Mouse (Mus musculus) intestine, embryonic 14.5 days (tissue): Measurements from ENCODE around the gene Rpl23a. TPM values are rescaled to one million over a fixed set of nuclear protein-coding genes. Genes with fewer than 3 reads are reported as not detected.

Experiments used
- ATAC-seq: fragments of 200-750 bp; cut with Nextera tagmentation; replicated peaks from 2 replicates; pipeline ENCODE4 v1.8.0; 2017; ENCODE audit warnings: low read depth, moderate number of reproducible peaks, moderate TSS enrichment, moderate library complexity; ENCODE audit not compliant: low FRiP score, low TSS enrichment
- DNase-seq: peaks from one replicate; pipeline ENCODE4 v3.0.0-alpha.2; 2018; ENCODE audit warnings: low spot score
- H3K27ac ChIP-seq: fragments of 300-500 bp; sonication (generic); 2 replicates; pipeline ENCODE4 v1.5.1; 2014; ENCODE audit warnings: low read depth, mild to moderate bottlenecking, control low read depth
- H3K27me3 ChIP-seq: fragments of 300-500 bp; sonication (generic); replicated peaks from 2 replicates; pipeline ENCODE4 v1.6.1; 2014; ENCODE audit warnings: low read length, control low read depth; ENCODE audit not compliant: control insufficient read depth, insufficient read depth
- H3K36me3 ChIP-seq: fragments of 300-500 bp; sonication (generic); 2 replicates; pipeline ENCODE4 v1.6.1; 2014; ENCODE audit warnings: low read length, control low read depth; ENCODE audit not compliant: control insufficient read depth, insufficient read depth
- H3K4me1 ChIP-seq: fragments of 300-500 bp; sonication (generic); replicated peaks from 2 replicates; pipeline ENCODE4 v1.6.1; 2014; ENCODE audit warnings: low read length, control low read depth, mixed read lengths; ENCODE audit not compliant: control insufficient read depth, insufficient read depth
- H3K4me2 ChIP-seq: fragments of 300-500 bp; sonication (generic); 2 replicates; pipeline ENCODE4 v1.6.1; 2014; ENCODE audit warnings: low read length
- H3K4me3 ChIP-seq: fragments of 300-500 bp; sonication (generic); 2 replicates; pipeline ENCODE4 v1.5.1; 2014; ENCODE audit warnings: low read depth, low read length, control low read depth, mixed read lengths
- H3K9ac ChIP-seq: fragments of 300-500 bp; sonication (generic); 2 replicates; pipeline ENCODE4 v1.6.1; 2014; ENCODE audit warnings: mild to moderate bottlenecking, low read length
- H3K9me3 ChIP-seq: fragments of 300-500 bp; sonication (generic); 2 replicates; pipeline ENCODE4 v1.6.1; 2016; ENCODE audit warnings: low read length, control low read depth; ENCODE audit not compliant: control insufficient read depth
- WGBS: fragments of 180-500 bp; shearing (Covaris S2); extraction: QIAGEN DNeasy Blood & Tissue Kit; methylation state at CpG from one replicate; pipeline ENCODE4 v1.1.7; 2014; 5-methylcytosine and 5-hydroxymethylcytosine counted together
- polyA plus RNA-seq: library from polyadenylated mRNA; unstranded; fragments of >200 nt; fragmentation: Nextera tagmentation; extraction: Ambion mirVana; gene quantifications from 2 replicates; pipeline ENCODE4 v1.2.1, GENCODE M21; 2014

Gene Rpl23a
- 1,790 and 1,870 TPM in 2 replicates for polyA plus RNA-seq

DNA sequence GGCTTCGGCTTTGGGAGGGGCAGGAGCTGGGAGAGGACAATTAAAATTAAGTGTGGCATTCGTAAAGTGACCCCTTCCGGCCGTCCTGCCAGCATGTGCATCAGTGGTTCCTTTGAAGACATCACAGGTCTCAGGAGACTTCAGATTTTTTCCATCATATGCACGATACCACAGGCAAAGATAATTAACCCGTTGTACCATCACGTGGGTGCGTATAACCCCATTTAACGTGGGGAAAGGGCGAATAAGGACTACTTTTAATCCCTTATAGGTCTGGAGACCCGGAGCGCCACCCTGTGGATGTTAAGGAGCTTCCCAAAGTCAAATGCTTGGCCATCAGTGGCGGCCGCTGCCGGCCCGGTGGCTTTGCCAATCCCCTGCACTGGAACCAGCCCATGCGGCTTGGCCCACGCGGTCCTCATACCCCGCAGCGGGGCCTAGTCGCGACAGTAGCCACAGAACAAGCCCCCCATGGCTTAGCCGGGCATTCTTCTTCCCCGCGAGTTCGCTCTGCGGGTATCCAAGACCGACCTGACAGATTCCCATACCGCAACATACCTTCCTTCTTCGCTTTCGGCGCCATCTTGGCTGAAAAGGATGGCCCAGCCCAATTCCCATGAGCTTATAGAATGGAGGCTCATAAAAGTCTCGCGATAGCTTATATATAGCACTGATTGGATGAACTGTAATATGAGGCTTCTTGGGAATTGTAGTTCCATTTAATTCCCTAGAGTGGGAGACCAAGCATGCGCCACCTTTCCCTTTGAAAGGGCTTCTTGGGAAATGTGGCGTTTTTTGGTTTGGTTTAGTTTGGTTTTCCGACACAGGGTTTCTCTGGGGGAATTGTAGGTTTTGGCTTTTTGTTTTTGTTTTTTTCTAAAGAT is at the start of gene Rpl23a:
Rpl23a (minus strand) TSS at position 624 of the 884 bp plus-strand sequence.
- Histone ChIP-seq H3K27ac (peak within 1 kb of the TSS; percentile 88), H3K36me3 (peaks cover 33% of the 10 kb centered on the region), H3K4me3 (peak within 1 kb of the TSS; percentile 98), H3K4me1 (peaks cover 44% of the 10 kb centered on the region), H3K27me3 (no peaks in the 10 kb centered on the region), H3K9me3 (no peaks in the 10 kb centered on the region), H3K9ac (peak within 1 kb of the TSS; percentile 98), H3K4me2 (peak within 1 kb of the TSS; percentile 86)
- under 1% methylated on average over 38 of the region's 38 CpGs for WGBS
- ATAC-seq (peak; percentile 86), DNase-seq (peak; percentile 92)

- H3K36me3 ChIP-seq: peaks cover 87% of the 10 kb centered on the region
- no peak overlapping the region for H3K4me3 ChIP-seq
- DNase-seq (no peak), ATAC-seq (no peak)
- no peak overlapping the region for H3K4me2 ChIP-seq
- H3K9me3 ChIP-seq: no peaks in the 10 kb centered on the region
- no peak overlapping the region for H3K27ac ChIP-seq
- WGBS: 93% methylated on average over 6 of the region's 6 CpGs
- H3K4me1 ChIP-seq: no peaks in the 10 kb centered on the region
- H3K27me3 ChIP-seq: no peaks in the 10 kb centered on the region
- no peak overlapping the region for H3K9ac ChIP-seq
Observed at GRCm38 (mm10) chr11:78231518-78231917, 48.1 kb upstream of the Rpl23a start.

GRCm38 (mm10) chr11:78223586-78223985 is 40.2 kb upstream of the Rpl23a start:
- DNase-seq (no peak), ATAC-seq (no peak)
- 93% methylated on average over 4 of the region's 4 CpGs for WGBS
- Histone ChIP-seq H3K9ac (no peak overlapping the region), H3K27ac (no peak overlapping the region), H3K36me3 (peaks cover 98% of the 10 kb centered on the region), H3K27me3 (no peaks in the 10 kb centered on the region), H3K4me1 (no peaks in the 10 kb centered on the region), H3K4me3 (no peak overlapping the region), H3K4me2 (no peak overlapping the region), H3K9me3 (no peaks in the 10 kb centered on the region)

DNA sequence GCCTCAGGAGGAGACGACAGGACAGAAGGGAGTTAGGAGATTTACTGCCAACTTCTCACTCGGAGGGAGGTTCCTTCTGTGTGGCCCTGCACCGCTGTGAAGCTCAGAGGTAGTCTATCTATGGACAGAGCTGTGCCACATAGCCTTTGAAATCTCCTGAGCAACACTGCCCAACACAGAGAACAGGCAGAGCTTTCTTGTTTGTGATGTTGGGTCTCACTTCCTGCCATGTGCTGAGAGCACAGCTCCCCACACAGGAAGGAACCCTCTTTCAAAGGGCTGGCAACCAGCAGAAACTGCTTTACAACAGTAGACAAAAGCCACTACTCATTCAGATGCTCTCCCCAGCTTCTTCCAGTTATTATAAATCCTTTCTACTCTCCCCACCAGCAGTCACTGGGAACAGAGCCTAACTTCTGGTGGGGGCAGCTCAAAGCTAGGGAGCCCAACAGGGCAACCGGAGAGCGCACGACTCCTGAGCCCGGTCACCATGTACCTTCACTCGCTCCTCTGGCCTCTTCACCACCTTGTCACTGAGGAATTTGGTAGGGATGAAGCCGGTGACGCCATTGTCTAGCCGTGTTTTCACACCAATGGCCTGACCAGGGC is 32.4 kb upstream of the Rpl23a start:
- WGBS: 88% methylated on average over 11 of the region's 11 CpGs
- peaks cover 98% of the 10 kb centered on the region for H3K36me3 ChIP-seq
- H3K4me3 ChIP-seq: no peak overlapping the region
- H3K27me3 ChIP-seq: no peaks in the 10 kb centered on the region
- no peaks in the 10 kb centered on the region for H3K9me3 ChIP-seq
- no peaks in the 10 kb centered on the region for H3K4me1 ChIP-seq
- no peak overlapping the region for H3K27ac ChIP-seq
- no peak for DNase-seq
- no peak overlapping the region for H3K9ac ChIP-seq
- no peak overlapping the region for H3K4me2 ChIP-seq
- no peak for ATAC-seq

GRCm38 (mm10) chr11:78213086-78213817 is 29.9 kb upstream of the Rpl23a start:
- no peak for ATAC-seq
- no peaks in the 10 kb centered on the region for H3K9me3 ChIP-seq
- H3K36me3 ChIP-seq: peaks cover 98% of the 10 kb centered on the region
- H3K27me3 ChIP-seq: no peaks in the 10 kb centered on the region
- no peaks in the 10 kb centered on the region for H3K4me1 ChIP-seq
- H3K9ac ChIP-seq: no peak overlapping the region
- no peak overlapping the region for H3K27ac ChIP-seq
- WGBS: 94% methylated on average over 14 of the region's 14 CpGs
- no peak for DNase-seq
- no peak overlapping the region for H3K4me3 ChIP-seq
- H3K4me2 ChIP-seq: no peak overlapping the region

GRCm38 (mm10) chr11:78211513-78211912 is 28.1 kb upstream of the Rpl23a start:
- WGBS: 85% methylated on average over 5 of the region's 5 CpGs
- no peak for ATAC-seq
- no peak for DNase-seq
- Histone ChIP-seq H3K27ac (no peak overlapping the region), H3K4me1 (no peaks in the 10 kb centered on the region), H3K9me3 (no peaks in the 10 kb centered on the region), H3K4me3 (no peak overlapping the region), H3K4me2 (no peak overlapping the region), H3K36me3 (peaks cover 99% of the 10 kb centered on the region), H3K9ac (no peak overlapping the region), H3K27me3 (no peaks in the 10 kb centered on the region)

- ATAC-seq: no peak
- no peaks in the 10 kb centered on the region for H3K9me3 ChIP-seq
- H3K4me1 ChIP-seq: no peaks in the 10 kb centered on the region
- no peak overlapping the region for H3K4me2 ChIP-seq
- no peak overlapping the region for H3K9ac ChIP-seq
- H3K27me3 ChIP-seq: no peaks in the 10 kb centered on the region
- no peak for DNase-seq
- H3K27ac ChIP-seq: no peak overlapping the region
- no peak overlapping the region for H3K4me3 ChIP-seq
- H3K36me3 ChIP-seq: peaks cover 98% of the 10 kb centered on the region
- WGBS: 60% methylated on average over 7 of the region's 7 CpGs
Observed at GRCm38 (mm10) chr11:78210615-78211014, 27.2 kb upstream of the Rpl23a start.

GRCm38 (mm10) chr11:78209886-78210285 is 26.5 kb upstream of the Rpl23a start:
- 85% methylated on average over 6 of the region's 6 CpGs for WGBS
- DNase-seq (no peak), ATAC-seq (no peak)
- Histone ChIP-seq H3K4me1 (0 out of 2 replicates have a peak, but pooled peaks cover 5% of the 10 kb centered on the region), H3K27me3 (no peaks in the 10 kb centered on the region), H3K4me2 (no peak overlapping the region), H3K9me3 (no peaks in the 10 kb centered on the region), H3K9ac (no peak overlapping the region), H3K27ac (no peak overlapping the region), H3K4me3 (no peak overlapping the region), H3K36me3 (peaks cover 98% of the 10 kb centered on the region)
